Mouse (Mus musculus) erythroblast, embryonic 14.5 days (primary cell): ENCODE measurements around the gene Socs7.

Experiments used
- GATA1 ChIP-seq: IDR thresholded peaks from 2 replicates; pipeline ENCODE4 v1.6.1; 2012; ENCODE audit warnings: low read length, inconsistent platforms, mixed read lengths
- TAL1 ChIP-seq: IDR thresholded peaks from 3 replicates; pipeline ENCODE4 v1.6.1; 2012; ENCODE audit warnings: low read length, inconsistent platforms, mixed read lengths

GRCm38 (mm10) chr11:97373402-97373801 is 11.1 kb downstream of the Socs7 start:
- TF ChIP-seq TAL1 (no peak), GATA1 (no peak)
